Mouse (Mus musculus) heart, adult 9 months (tissue): ENCODE results near the gene Zcrb1.

ENCODE experiments used
- DNase-seq, 2 experiments: peaks; one replicate each; pipeline ENCODE4 v3.0.0; 2022; ENCODE audit warnings: low spot score in 2 of 2

Gene Zcrb1

GRCm38 (mm10) chr15:93371838-93372237 lies 26.3 kb downstream of the Zcrb1 start:
- no peak for DNase-seq

- DNase-seq: no peak
These were observed 29.6 kb downstream of the Zcrb1 start for GRCm38 (mm10) chr15:93368558-93368957.

- DNase-seq: no peak
These were observed 32.6 kb downstream of the Zcrb1 start for GRCm38 (mm10) chr15:93365561-93365960.

GRCm38 (mm10) chr15:93358346-93359095 lies 39.6 kb downstream of the Zcrb1 start:
- DNase-seq: no peak

GRCm38 (mm10) chr15:93340630-93341379 lies 57.3 kb downstream of the Zcrb1 start:
- DNase-seq: no peak

GRCm38 (mm10) chr15:93336925-93337761 lies 61.0 kb downstream of the Zcrb1 start, which contains the start of gene Yaf2:
TSS of gene Yaf2 (minus strand) at chr15:93336935.
- DNase-seq: peak; percentile 85

GRCm38 (mm10) chr15:93336658-93336924 lies 61.5 kb downstream of the Zcrb1 start:
- no peak for DNase-seq
